Mouse (Mus musculus): ENCODE measurements around the gene Rnd2.

GRCm38 (mm10) chr11:101424925-101425813 is 39.6 kb upstream of the Rnd2 start, which contains the start of the genes Rundc1 and Ptges3l:
- TF ChIP-seq CTCF (IDR thresholded peaks at IDR 0.05; ENCODE audit: low read depth, low read length) (no peak), POLR2A (IDR thresholded peaks at IDR 0.05; ENCODE audit: borderline replicate concordance, low read depth, low read length) (no peak)

Data from bone marrow macrophage, adult 2 months (primary cell).